Mouse (Mus musculus) cerebellum, adult 18-20 months (tissue): ENCODE data around the gene Pard3.

Experiments
- DNase-seq, 2 experiments: peaks; one replicate each; pipeline ENCODE4 v3.0.0; 2021

The Pard3 gene

GRCm38 (mm10) chr8:127512001-127512573, 448.4 kb downstream of the Pard3 start:
- DNase-seq, result no peak

GRCm38 (mm10) chr8:127512580-127512979, 448.9 kb downstream of the Pard3 start:
- DNase-seq, result no peak

- DNase-seq, result no peak
Observed at GRCm38 (mm10) chr8:127514810-127515735, 451.4 kb downstream of the Pard3 start.

- no peak for DNase-seq
Observed at GRCm38 (mm10) chr8:127516043-127516442, 452.4 kb downstream of the Pard3 start.

GRCm38 (mm10) chr8:127525673-127526072, 462.0 kb downstream of the Pard3 start:
- no peak for DNase-seq

GRCm38 (mm10) chr8:127528315-127528714, 464.6 kb downstream of the Pard3 start:
- no peak for DNase-seq

- no peak for DNase-seq
Observed at GRCm38 (mm10) chr8:127529746-127530145, 466.1 kb downstream of the Pard3 start.

- DNase-seq, result no peak
Observed at GRCm38 (mm10) chr8:127531866-127532265, 468.2 kb downstream of the Pard3 start.

- DNase-seq, result no peak
Observed at GRCm38 (mm10) chr8:127534789-127535188, 471.1 kb downstream of the Pard3 start.

- no peak for DNase-seq
Observed at GRCm38 (mm10) chr8:127535192-127535845, 471.6 kb downstream of the Pard3 start.

GRCm38 (mm10) chr8:127535846-127536220, 472.1 kb downstream of the Pard3 start:
- DNase-seq, result no peak

GRCm38 (mm10) chr8:127539803-127540202, 476.1 kb downstream of the Pard3 start:
- no peak for DNase-seq

- DNase-seq, result no peak
Observed at GRCm38 (mm10) chr8:127540273-127540672, 476.6 kb downstream of the Pard3 start.

- DNase-seq, result no peak
Observed at GRCm38 (mm10) chr8:127542162-127542561, 478.5 kb downstream of the Pard3 start.

- no peak for DNase-seq
Observed at GRCm38 (mm10) chr8:127543676-127544075, 480.0 kb downstream of the Pard3 start.

- no peak for DNase-seq
Observed at GRCm38 (mm10) chr8:127546161-127546560, 482.5 kb downstream of the Pard3 start.

GRCm38 (mm10) chr8:127550928-127551327, 487.2 kb downstream of the Pard3 start:
- DNase-seq, result no peak

GRCm38 (mm10) chr8:127552161-127552595, 488.5 kb downstream of the Pard3 start:
- DNase-seq, result no peak

GRCm38 (mm10) chr8:127552836-127553235, 489.1 kb downstream of the Pard3 start:
- no peak for DNase-seq

- DNase-seq, result no peak
Observed at GRCm38 (mm10) chr8:127553582-127553981, 489.9 kb downstream of the Pard3 start.

GRCm38 (mm10) chr8:127555795-127556194, 492.1 kb downstream of the Pard3 start:
- DNase-seq, result no peak

GRCm38 (mm10) chr8:127556964-127557363, 493.3 kb downstream of the Pard3 start:
- no peak for DNase-seq

- DNase-seq, result no peak
Observed at GRCm38 (mm10) chr8:127557566-127557965, 493.9 kb downstream of the Pard3 start.

GRCm38 (mm10) chr8:127563634-127564033, 499.9 kb downstream of the Pard3 start:
- DNase-seq, result no peak
